Mouse (Mus musculus) embryonic facial prominence, embryonic 10.5 days (tissue): ENCODE measurements around the gene Gzmm. TPM values are rescaled to one million over a fixed set of nuclear protein-coding genes. Genes with fewer than 3 reads are reported as not detected.
A peak's percentile ranks its signal among the peaks of the same experiment; 100 is the strongest.

Source experiments
- DNase-seq: peaks from one replicate; pipeline ENCODE4 v3.0.0-alpha.2; 2017; ENCODE audit warnings: low spot score
- H3K27ac ChIP-seq: fragments of 300-500 bp; sonication (generic); replicated peaks from 2 replicates; pipeline ENCODE4 v1.5.1; 2016; ENCODE audit warnings: mild to moderate bottlenecking
- H3K27me3 ChIP-seq: fragments of 300-500 bp; sonication (generic); replicated peaks from 2 replicates; pipeline ENCODE4 v1.6.1; 2016; ENCODE audit warnings: low read depth, mild to moderate bottlenecking; ENCODE audit not compliant: poor library complexity, severe bottlenecking
- H3K36me3 ChIP-seq: fragments of 300-500 bp; sonication (generic); replicated peaks from 2 replicates; pipeline ENCODE4 v1.6.1; 2016; ENCODE audit warnings: mild to moderate bottlenecking, moderate library complexity
- H3K4me1 ChIP-seq: fragments of 300-500 bp; sonication (generic); 2 replicates; pipeline ENCODE4 v1.6.1; 2016
- H3K4me3 ChIP-seq: fragments of 300-500 bp; sonication (generic); 2 replicates; pipeline ENCODE4 v1.5.1; 2016; ENCODE audit warnings: mild to moderate bottlenecking, moderate library complexity
- H3K9me3 ChIP-seq: fragments of 300-500 bp; sonication (generic); 2 replicates; pipeline ENCODE4 v1.6.1; 2016; ENCODE audit warnings: mild to moderate bottlenecking
- WGBS: fragments of 180-500 bp; shearing (Covaris S2); methylation state at CpG from one replicate; pipeline ENCODE4 v1.1.7; 2016; 5-methylcytosine and 5-hydroxymethylcytosine counted together
- polyA plus RNA-seq: library from polyadenylated mRNA; unstranded; fragments of >200 nt; fragmentation: Nextera tagmentation; extraction: Ambion mirVana; gene quantifications from 2 replicates; pipeline ENCODE4 v1.2.1, GENCODE M21; 2016

Gene Gzmm
- polyA plus RNA-seq, 1 experiment from 2014 or later, result 1.5 TPM

GRCm38 (mm10) chr10:79740863-79741262 lies 52.0 kb downstream of the Gzmm start:
- no peak overlapping the region for H3K27ac ChIP-seq
- peaks cover 6% of the 10 kb centered on the region for H3K4me1 ChIP-seq
- H3K4me3 ChIP-seq, result 0 out of 2 replicates have a peak overlapping the region, but pooled peaks have one; percentile 11
- DNase-seq, result no peak
- WGBS, result 67% methylated on average over 11 of the region's 11 CpGs
- peaks cover 14% of the 10 kb centered on the region for H3K27me3 ChIP-seq
- peaks cover 88% of the 10 kb centered on the region for H3K36me3 ChIP-seq
- peaks cover 53% of the 10 kb centered on the region for H3K9me3 ChIP-seq

GRCm38 (mm10) chr10:79743161-79743560 lies 54.3 kb downstream of the Gzmm start:
- H3K27ac ChIP-seq, result no peak overlapping the region
- peaks cover 10% of the 10 kb centered on the region for H3K4me1 ChIP-seq
- no peak overlapping the region for H3K4me3 ChIP-seq
- H3K36me3 ChIP-seq, result peaks cover 65% of the 10 kb centered on the region
- H3K27me3 ChIP-seq, result no peaks in the 10 kb centered on the region
- DNase-seq, result no peak
- WGBS, result 91% methylated on average over 11 of the region's 11 CpGs
- H3K9me3 ChIP-seq, result peaks cover 32% of the 10 kb centered on the region

- H3K27me3 ChIP-seq, result no peaks in the 10 kb centered on the region
- peaks cover 26% of the 10 kb centered on the region for H3K9me3 ChIP-seq
- no peak for DNase-seq
- H3K36me3 ChIP-seq, result peaks cover 58% of the 10 kb centered on the region
- 0 out of 2 replicates have a peak overlapping the region, but pooled peaks have one; percentile 17 for H3K4me3 ChIP-seq
- H3K4me1 ChIP-seq, result peaks cover 10% of the 10 kb centered on the region
- WGBS, result 93% methylated on average over 15 of the region's 15 CpGs
- no peak overlapping the region for H3K27ac ChIP-seq
Observed at GRCm38 (mm10) chr10:79743650-79744365, 55.0 kb downstream of the Gzmm start.

Other genes with a start within 250 kb of the Gzmm start
- gene Vmn2r83, start 220.3 kb upstream of the Gzmm start, polyA plus RNA-seq, result not detected in 2 replicates
- gene Plpp2, start 155.2 kb upstream of the Gzmm start, polyA plus RNA-seq, result 28.4 and 29.2 TPM in 2 replicates
- 76.4 and 77.3 TPM in 2 replicates for gene Mier2, start 133.8 kb upstream of the Gzmm start, polyA plus RNA-seq
- not detected in 2 replicates for gene Theg, start 101.7 kb upstream of the Gzmm start, polyA plus RNA-seq
- 0.03 TPM in 1 of 2 replicates, not detected in the other for gene C2cd4c, start 75.0 kb upstream of the Gzmm start, polyA plus RNA-seq
- gene Shc2, start 51.1 kb upstream of the Gzmm start, polyA plus RNA-seq, result 20.0 and 21.5 TPM in 2 replicates
- gene Odf3l2, start 43.3 kb upstream of the Gzmm start, polyA plus RNA-seq, result not detected in 2 replicates
- 2.5 and 3.2 TPM in 2 replicates for gene Madcam1, start 24.5 kb upstream of the Gzmm start, polyA plus RNA-seq
- 62.6 and 63.5 TPM in 2 replicates for gene Tpgs1, start 19.7 kb upstream of the Gzmm start, polyA plus RNA-seq
- gene Cdc34, start 6.8 kb upstream of the Gzmm start, polyA plus RNA-seq, result 240 and 250 TPM in 2 replicates
- gene Bsg, start 15.5 kb downstream of the Gzmm start, polyA plus RNA-seq, result 591 and 608 TPM in 2 replicates
- 0.04 TPM in 1 of 2 replicates, not detected in the other for gene Hcn2, start 27.6 kb downstream of the Gzmm start, polyA plus RNA-seq
- gene Polrmt, start 57.6 kb downstream of the Gzmm start, polyA plus RNA-seq, result 52.8 and 54.3 TPM in 2 replicates
- 0.46 TPM in 1 of 2 replicates, not detected in the other for gene Fgf22, start 66.1 kb downstream of the Gzmm start, polyA plus RNA-seq
- gene Rnf126, start 77.9 kb downstream of the Gzmm start, polyA plus RNA-seq, result 125 and 126 TPM in 2 replicates
- gene Fstl3, start 88.3 kb downstream of the Gzmm start, polyA plus RNA-seq, result 1.9 and 2.2 TPM in 2 replicates
- 0.05 TPM in 1 of 2 replicates, not detected in the other for gene Prss57, start 101.9 kb downstream of the Gzmm start, polyA plus RNA-seq
- 127 and 129 TPM in 2 replicates for gene Palm, start 104.6 kb downstream of the Gzmm start, polyA plus RNA-seq
- gene Misp, start 132.0 kb downstream of the Gzmm start, polyA plus RNA-seq, result 1.7 and 2.2 TPM in 2 replicates
- gene Ptbp1, start 165.4 kb downstream of the Gzmm start, polyA plus RNA-seq, result 406 and 416 TPM in 2 replicates
- 9.3 and 12.3 TPM in 2 replicates for gene Prtn3, start 185.5 kb downstream of the Gzmm start, polyA plus RNA-seq
- gene Plppr3, start 185.6 kb downstream of the Gzmm start, polyA plus RNA-seq, result 123 and 139 TPM in 2 replicates
- gene Elane, start 197.2 kb downstream of the Gzmm start, polyA plus RNA-seq, result 0.20 TPM in 1 of 2 replicates, not detected in the other
- not detected in 2 replicates for gene Cfd, start 201.8 kb downstream of the Gzmm start, polyA plus RNA-seq
- 63.6 and 68.1 TPM in 2 replicates for gene Med16, start 219.9 kb downstream of the Gzmm start, polyA plus RNA-seq
- gene Gm26602, start 221.8 kb downstream of the Gzmm start, polyA plus RNA-seq, result 3.4 TPM in 1 of 2 replicates, not detected in the other
- 0.33 and 0.37 TPM in 2 replicates for gene Kiss1r, start 228.0 kb downstream of the Gzmm start, polyA plus RNA-seq
- 125 and 136 TPM in 2 replicates for gene R3hdm4, start 232.2 kb downstream of the Gzmm start, polyA plus RNA-seq
- 15.7 and 18.0 TPM in 2 replicates for gene Arid3a, start 238.0 kb downstream of the Gzmm start, polyA plus RNA-seq